Mouse (Mus musculus): ENCODE measurements around the gene Tmem39b. TPM values are rescaled to one million over a fixed set of nuclear protein-coding genes. Genes with fewer than 3 reads are reported as not detected.

Tmem39b gene
- not detected in 2 replicates for polyA plus RNA-seq (2012; ENCODE audit: insufficient read depth, insufficient read length, low replicate concordance, missing spikeins)

DNA sequence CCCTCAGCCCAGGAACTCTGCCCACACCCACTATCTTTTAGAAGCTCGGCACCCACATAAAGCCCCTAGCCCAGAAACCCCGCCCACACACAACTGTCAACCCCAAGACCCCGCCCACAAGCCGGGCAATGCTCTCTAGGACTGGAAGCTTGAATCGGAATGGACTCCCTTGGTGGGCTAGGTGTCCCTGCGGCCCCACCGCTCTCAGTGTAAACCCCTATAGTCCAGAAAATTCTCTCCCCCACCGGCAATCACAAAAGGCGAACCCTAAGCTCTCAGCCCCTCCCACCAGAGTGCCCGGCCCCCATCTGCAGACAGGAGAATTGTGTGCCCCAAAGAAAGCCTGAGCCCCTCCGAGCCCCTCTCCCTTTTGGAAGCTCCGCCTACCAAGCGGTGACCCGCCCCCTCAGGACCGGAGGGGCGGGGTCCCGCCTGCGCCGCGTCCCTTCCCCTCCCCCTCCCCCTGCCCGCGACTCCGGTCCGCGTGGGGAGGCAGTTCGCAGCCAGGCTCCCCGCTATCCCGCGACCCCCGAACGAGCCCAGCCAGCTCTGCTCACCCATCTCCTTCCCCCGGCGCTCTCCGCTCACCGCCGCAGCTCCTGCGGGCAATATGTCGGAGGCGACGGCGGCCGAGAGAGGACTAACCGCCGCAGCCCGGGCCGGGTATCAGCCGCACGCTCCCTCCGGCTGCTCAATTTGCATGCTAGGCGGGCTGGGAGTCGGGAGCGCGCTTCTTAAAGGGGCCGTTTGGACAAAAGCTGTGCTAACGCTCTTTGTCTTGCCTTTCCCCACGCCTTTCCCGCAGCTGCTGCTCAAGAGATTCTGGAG is at the start of gene Tmem39b:
Tmem39b (minus strand) TSS at position 681 of the 828 bp plus-strand sequence.
- Histone ChIP-seq H3K27ac (ENCODE audit: insufficient read depth, low read depth, low read length) (peak within 1 kb of the TSS; percentile 65), H3K4me1 (ENCODE audit: control insufficient read depth, insufficient read depth, low read length) (peaks cover 7% of the 10 kb centered on the region; the same call in 1 of the 2 replicates), H3K4me3 (ENCODE audit: insufficient read depth, low read depth, low read length) (peak within 1 kb of the TSS; percentile 83)
- 1% methylated on average over 57 of the region's 57 CpGs for WGBS
- no peak for TF ChIP-seq CTCF (IDR thresholded peaks at IDR 0.05; ENCODE audit: insufficient read depth, low read depth, low read length)
- peak; percentile 41; the same call in 1 of the 2 replicates for TF ChIP-seq POLR2A (IDR thresholded peaks at IDR 0.05; ENCODE audit: insufficient read depth, low read depth, low read length)

DNA sequence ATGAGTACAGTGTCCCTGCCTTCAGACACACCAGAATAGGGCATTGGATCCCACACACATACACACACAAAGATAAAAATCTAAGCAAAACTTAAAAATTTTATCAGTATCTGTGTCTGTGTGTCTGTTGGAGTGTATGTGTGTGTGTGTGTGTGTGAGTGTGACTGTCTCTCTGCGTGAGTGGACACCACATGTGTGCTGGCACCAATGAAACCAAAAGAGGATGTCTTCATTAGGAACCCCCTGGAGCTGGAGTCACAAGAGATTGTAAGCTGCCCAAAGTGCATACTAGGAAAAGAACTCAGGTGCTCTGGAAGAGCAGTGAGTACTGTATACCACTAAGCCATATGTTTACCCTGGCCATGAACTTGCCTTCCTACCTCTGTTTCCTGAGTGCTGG is 49.5 kb upstream of the Tmem39b start:
- H3K4me1 ChIP-seq (ENCODE audit: control insufficient read depth, insufficient read depth, low read length): no peaks in the 10 kb centered on the region
- no peak overlapping the region for H3K27ac ChIP-seq (ENCODE audit: insufficient read depth, low read depth, low read length)
- WGBS: 77% methylated on average over 1 of the region's 1 CpGs
- H3K4me3 ChIP-seq (ENCODE audit: insufficient read depth, low read depth, low read length): no peak overlapping the region
- TF ChIP-seq POLR2A (IDR thresholded peaks at IDR 0.05; ENCODE audit: insufficient read depth, low read depth, low read length): no peak
- no peak for TF ChIP-seq CTCF (IDR thresholded peaks at IDR 0.05; ENCODE audit: insufficient read depth, low read depth, low read length)

DNA sequence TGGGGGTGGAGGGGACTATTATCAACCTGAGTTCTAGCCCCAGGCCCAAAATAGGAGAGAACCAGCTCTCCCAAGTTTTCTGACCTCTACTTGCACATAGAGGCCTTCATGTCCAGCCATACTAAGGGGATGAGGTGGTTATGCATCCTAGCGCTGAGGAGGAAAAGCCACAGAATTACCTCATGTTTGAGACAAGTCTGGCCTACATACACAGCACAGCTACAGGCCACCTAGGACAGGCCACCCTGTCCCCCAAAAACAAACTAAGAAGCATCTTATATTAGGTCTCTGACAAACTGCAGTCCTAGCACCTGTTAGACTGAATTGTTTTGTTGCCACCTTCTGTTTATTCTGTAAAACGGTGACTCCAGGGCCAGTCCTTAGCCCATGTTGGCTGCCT is 46.9 kb upstream of the Tmem39b start:
- Histone ChIP-seq H3K4me1 (ENCODE audit: control insufficient read depth, insufficient read depth, low read length) (peaks cover 6% of the 10 kb centered on the region; the same call in 1 of the 2 replicates), H3K27ac (ENCODE audit: insufficient read depth, low read depth, low read length) (no peak overlapping the region), H3K4me3 (ENCODE audit: insufficient read depth, low read depth, low read length) (no peak overlapping the region)
- WGBS: 51% methylated on average over 2 of the region's 2 CpGs
- TF ChIP-seq CTCF (IDR thresholded peaks at IDR 0.05; ENCODE audit: insufficient read depth, low read depth, low read length): no peak

DNA sequence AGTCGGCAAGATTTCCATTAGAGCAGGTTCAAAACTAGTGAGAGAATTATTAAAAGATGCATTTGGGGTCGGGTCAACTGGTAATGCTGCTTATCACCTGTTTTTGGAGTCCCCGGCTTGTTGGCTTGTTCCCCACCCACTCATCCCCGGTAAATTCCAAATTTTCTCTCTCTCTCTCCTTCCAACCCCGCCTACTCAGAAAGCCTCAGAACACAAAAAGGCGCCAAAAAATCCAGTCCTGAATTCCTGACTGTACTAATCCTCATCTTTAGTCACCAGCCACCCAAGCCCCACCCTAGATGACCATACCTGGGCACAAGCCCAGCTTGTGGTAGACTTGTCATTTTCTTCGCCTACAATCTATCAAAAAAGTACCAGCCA is 46.4 kb upstream of the Tmem39b start:
- peak overlapping the region; percentile 93 for H3K27ac ChIP-seq (ENCODE audit: insufficient read depth, low read depth, low read length)
- TF ChIP-seq CTCF (IDR thresholded peaks at IDR 0.05; ENCODE audit: insufficient read depth, low read depth, low read length) (no peak), POLR2A (IDR thresholded peaks at IDR 0.05; ENCODE audit: insufficient read depth, low read depth, low read length) (no peak)
- peaks cover 6% of the 10 kb centered on the region; the same call in 1 of the 2 replicates for H3K4me1 ChIP-seq (ENCODE audit: control insufficient read depth, insufficient read depth, low read length)
- 9% methylated on average over 7 of the region's 7 CpGs for WGBS
- H3K4me3 ChIP-seq (ENCODE audit: insufficient read depth, low read depth, low read length): peak overlapping the region; percentile 85

DNA sequence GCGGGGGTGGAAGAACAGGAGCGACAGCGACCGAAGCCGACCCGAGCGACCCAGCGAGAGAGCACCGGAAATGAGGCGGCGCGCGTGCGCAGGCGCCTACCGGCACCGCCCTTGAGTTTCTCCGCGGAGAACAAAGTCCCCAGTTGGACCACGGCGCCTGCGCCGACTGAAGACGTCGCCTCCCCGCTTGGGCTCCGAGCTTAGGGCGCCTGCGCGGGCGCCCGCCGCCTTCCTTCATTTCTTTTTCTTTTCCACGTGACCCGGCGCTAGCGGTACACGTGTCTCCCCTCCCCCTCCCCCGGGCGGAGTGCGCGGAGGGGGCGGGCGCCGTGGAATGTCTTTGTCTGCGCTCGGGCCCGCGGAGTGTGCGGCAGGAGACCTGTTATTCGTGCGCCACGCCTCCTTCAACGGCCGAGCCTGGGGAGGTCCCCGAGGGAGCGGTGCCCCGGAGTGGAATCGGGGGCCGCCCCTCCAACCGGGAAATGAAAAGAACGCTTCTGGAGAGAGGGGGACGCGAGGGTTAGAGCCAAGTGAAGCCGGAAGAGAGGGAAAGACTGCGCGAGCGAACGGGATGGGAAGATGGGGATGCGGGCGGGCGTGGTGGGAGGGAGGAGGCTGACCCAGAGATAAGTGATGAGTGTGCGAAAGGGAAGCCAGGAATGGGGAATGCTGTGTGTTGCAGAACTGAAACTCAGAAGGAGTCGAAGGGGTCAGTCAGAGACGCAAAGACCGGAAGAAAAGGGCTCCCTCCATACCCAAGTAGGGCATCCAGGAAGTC is 45.8 kb upstream of the Tmem39b start, which contains the start of gene Khdrbs1:
Khdrbs1 (minus strand) TSS at position 72 of the 778 bp plus-strand sequence.
- peaks cover 6% of the 10 kb centered on the region; the same call in 1 of the 2 replicates for H3K4me1 ChIP-seq (ENCODE audit: control insufficient read depth, insufficient read depth, low read length)
- H3K27ac ChIP-seq (ENCODE audit: insufficient read depth, low read depth, low read length): peak within 1 kb of the TSS; percentile 93
- peak; percentile 64 for TF ChIP-seq POLR2A (IDR thresholded peaks at IDR 0.05; ENCODE audit: insufficient read depth, low read depth, low read length)
- no peak for TF ChIP-seq CTCF (IDR thresholded peaks at IDR 0.05; ENCODE audit: insufficient read depth, low read depth, low read length)
- peak within 1 kb of the TSS; percentile 85 for H3K4me3 ChIP-seq (ENCODE audit: insufficient read depth, low read depth, low read length)
- WGBS: 1% methylated on average over 76 of the region's 76 CpGs

DNA sequence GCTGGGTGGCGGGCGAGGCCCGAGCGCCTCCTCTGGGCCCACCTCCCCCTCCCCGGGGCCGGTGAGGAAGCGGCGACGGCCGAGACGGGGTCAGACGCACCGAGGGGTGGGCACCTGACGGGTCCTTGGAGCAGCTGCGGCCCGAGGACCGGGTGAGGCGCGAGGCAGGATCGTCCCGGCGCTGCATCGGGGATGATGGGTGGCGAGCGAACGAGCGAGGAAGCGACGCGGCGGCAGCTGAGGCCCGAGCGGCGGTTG is 45.3 kb upstream of the Tmem39b start:
- Histone ChIP-seq H3K4me3 (ENCODE audit: insufficient read depth, low read depth, low read length) (peak overlapping the region; percentile 65), H3K4me1 (ENCODE audit: control insufficient read depth, insufficient read depth, low read length) (peaks cover 6% of the 10 kb centered on the region; the same call in 1 of the 2 replicates), H3K27ac (ENCODE audit: insufficient read depth, low read depth, low read length) (peak overlapping the region; percentile 74)
- TF ChIP-seq CTCF (IDR thresholded peaks at IDR 0.05; ENCODE audit: insufficient read depth, low read depth, low read length) (no peak), POLR2A (IDR thresholded peaks at IDR 0.05; ENCODE audit: insufficient read depth, low read depth, low read length) (no peak)
- 1% methylated on average over 34 of the region's 34 CpGs for WGBS

DNA sequence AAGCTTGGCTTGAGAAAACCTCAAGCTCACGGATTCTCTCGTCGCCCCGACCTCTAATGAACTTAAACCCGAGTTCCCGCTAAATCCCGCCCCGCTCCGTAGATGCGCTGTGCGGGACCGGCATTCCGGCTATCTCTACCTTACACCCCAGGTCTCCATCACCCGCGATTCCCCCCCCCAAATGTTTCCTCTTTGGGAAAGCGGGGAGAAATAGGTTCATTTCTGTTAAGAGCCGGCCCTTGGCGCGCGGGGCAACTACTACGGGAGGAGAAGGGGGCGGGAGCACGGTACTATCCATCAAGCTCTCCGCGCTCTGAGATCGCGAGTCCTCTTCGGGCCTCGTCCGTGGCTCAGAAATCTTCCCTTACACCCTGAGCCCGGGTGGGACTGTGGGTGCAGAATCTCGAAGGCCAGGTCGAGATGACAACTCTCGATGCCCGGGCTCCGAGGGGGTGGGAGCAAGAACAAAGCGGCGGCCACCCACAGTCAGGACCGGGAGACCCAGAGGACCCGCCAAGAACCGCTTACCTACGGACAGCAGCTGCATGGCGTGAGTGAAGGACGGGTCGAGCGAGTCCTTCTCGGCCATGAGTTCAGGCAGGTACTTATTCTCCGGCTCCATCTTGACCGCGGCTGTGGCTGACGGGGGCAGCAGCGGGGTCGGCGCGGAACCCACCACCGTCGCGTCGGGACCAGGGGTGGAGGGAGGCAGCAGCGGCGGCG is 44.8 kb upstream of the Tmem39b start:
- peaks cover 6% of the 10 kb centered on the region; the same call in 1 of the 2 replicates for H3K4me1 ChIP-seq (ENCODE audit: control insufficient read depth, insufficient read depth, low read length)
- H3K4me3 ChIP-seq (ENCODE audit: insufficient read depth, low read depth, low read length): peak overlapping the region; percentile 65
- under 1% methylated on average over 62 of the region's 62 CpGs for WGBS
- peak overlapping the region; percentile 74 for H3K27ac ChIP-seq (ENCODE audit: insufficient read depth, low read depth, low read length)
- TF ChIP-seq CTCF (IDR thresholded peaks at IDR 0.05; ENCODE audit: insufficient read depth, low read depth, low read length) (no peak), POLR2A (IDR thresholded peaks at IDR 0.05; ENCODE audit: insufficient read depth, low read depth, low read length) (no peak)

DNA sequence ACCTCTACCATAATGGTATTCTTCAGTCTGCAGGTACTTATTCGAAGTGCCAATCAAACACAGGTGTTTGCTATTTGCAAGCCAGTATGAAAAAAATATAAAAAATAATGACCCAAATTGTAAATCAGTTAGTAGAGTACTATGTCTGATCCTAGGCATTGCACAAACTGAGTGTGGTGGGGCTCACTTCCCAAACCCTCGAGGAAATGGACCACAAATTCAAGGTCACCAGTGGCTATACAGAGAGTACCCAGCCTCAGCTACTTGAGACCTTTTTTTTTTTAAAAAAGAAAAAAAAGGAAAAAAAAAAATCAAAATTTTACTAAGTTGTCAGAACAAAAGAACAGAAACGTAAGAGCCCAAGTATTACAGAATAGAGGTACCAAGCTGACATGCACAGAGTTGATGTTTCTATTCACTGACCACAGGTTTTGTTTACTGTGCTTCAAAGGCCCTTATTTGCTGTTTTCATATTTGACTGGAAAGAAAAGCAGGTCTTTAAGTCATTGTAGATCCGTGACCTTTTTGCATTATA is 42.5 kb upstream of the Tmem39b start:
- H3K4me3 ChIP-seq (ENCODE audit: insufficient read depth, low read depth, low read length): no peak overlapping the region
- H3K27ac ChIP-seq (ENCODE audit: insufficient read depth, low read depth, low read length): no peak overlapping the region
- no peak for TF ChIP-seq POLR2A (IDR thresholded peaks at IDR 0.05; ENCODE audit: insufficient read depth, low read depth, low read length)
- no peak for TF ChIP-seq CTCF (IDR thresholded peaks at IDR 0.05; ENCODE audit: insufficient read depth, low read depth, low read length)
- 52% methylated on average over 4 of the region's 4 CpGs for WGBS
- H3K4me1 ChIP-seq (ENCODE audit: control insufficient read depth, insufficient read depth, low read length): peaks cover 6% of the 10 kb centered on the region; the same call in 1 of the 2 replicates
